Mouse (Mus musculus): Measurements from ENCODE around the gene BC048679. TPM values are rescaled to one million over a fixed set of nuclear protein-coding genes. Genes with fewer than 3 reads are reported as not detected.

BC048679 gene
- total RNA-seq (2021), result not detected
- long read RNA-seq, experiment 1, result 0 reads
- long read RNA-seq, experiment 2, result 0 reads

DNA sequence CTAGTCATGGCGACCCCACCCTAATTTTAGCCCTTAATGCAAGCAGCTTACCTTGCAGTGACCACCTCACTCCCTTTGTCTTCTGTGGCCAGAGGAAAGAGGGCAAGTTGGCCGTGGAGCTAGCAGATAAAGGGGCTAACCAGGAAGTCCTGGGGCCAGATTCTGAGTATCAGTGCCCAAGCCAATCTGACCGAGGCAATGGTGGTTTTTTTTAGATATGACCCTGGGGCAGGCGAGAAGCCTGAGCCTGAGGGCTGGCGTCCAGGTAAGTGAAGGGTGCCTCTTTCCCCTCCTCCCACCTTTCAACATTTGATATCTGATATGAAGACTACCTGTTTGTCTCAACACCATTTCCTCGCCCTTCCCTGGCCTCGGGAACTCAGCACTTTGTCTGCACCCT is at the start of gene BC048679:
Gene BC048679 (minus strand): TSS at position 101 of the 400 bp plus-strand sequence.
- DNase-seq (ENCODE audit: low spot score in 2 of 2), result no peak

DNA sequence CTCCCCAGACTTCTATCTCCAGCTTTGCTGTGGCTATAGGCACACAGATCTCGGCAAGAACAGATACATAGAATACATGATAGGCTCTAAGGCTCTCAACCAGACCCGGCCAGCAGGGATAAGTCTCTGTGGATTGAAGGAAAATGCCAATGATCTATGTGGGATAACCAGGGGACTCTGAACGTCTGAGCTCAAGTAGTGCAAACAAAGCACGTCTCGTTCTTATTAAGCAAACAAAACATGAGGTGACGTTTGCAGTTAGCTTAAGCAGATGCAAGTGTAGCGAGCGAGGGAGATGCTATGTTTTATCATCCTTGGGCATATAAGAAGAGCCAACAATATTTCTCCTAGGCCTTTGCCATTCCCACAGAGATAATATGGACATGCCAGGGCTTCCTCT is 44.9 kb upstream of the BC048679 start:
- DNase-seq (ENCODE audit: low spot score in 2 of 2), result no peak

DNA sequence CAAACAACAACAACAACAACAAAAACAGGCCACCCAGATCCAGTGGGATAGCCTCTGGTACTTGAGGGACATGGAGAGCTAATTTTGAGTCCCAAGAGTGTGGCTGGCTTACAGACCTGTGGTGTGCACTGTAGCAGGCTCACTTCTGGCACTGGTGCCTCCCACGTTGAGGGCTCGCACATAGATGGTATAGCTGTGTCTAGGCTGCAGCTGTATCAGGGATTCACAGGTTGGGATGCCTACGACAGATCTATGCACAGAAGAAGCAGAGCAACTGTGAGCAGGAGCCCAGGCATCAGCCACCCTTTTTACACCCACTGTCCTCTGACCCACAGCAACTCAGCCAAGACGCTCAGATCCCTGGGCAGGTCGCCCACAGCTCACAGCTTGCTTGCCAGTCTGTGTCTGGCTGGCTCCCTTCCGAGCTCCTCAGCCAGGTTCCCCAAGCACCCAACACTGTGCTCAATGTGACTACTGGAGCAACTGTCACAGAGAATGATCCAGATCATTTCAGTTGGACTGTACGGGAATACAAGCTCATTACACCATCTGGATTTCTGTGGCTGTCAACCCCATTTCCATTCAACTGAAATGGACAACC is 43.9 kb upstream of the BC048679 start:
- DNase-seq (ENCODE audit: low spot score in 2 of 2), result no peak

DNA sequence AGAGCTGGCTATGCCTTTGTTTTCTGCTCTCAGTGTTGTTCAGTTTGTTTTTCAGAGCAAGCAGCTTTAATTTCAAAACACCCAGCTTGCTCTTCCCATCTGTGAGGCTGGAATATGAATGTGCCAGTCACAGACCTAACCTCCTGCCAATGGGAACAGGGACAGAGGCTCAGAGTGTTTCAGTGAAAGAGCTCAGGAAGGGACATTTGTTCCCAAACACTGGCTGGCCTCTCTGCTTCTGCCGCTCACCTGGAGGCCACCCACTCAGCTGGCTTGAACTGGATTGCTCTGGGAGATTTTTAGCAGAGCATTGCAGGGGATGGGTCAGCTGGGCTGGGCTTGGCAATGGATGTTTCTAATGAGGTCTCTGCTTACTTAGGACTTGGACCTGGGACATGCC is 42.9 kb upstream of the BC048679 start:
- DNase-seq (ENCODE audit: low spot score in 2 of 2), result no peak

DNA sequence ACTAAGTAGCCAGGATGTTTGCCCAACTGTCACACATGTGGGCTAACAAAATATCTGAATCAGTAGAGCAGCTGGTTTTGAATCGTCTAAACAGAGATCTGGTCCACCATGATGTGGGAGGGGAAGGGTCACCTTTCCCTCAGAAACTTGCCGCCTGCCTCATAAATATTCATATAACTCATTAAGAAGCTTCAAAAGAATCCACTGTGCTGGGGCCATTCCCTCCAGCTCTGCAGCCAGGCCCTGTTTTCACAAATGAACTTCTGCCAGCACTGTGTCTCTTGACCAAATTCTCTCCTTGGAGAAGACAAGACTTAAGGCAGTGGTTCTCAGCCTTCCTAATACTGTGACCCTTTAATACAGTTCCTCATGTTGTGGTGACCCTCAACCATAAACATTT is 41.5 kb upstream of the BC048679 start:
- no peak for DNase-seq (ENCODE audit: low spot score in 2 of 2)

DNA sequence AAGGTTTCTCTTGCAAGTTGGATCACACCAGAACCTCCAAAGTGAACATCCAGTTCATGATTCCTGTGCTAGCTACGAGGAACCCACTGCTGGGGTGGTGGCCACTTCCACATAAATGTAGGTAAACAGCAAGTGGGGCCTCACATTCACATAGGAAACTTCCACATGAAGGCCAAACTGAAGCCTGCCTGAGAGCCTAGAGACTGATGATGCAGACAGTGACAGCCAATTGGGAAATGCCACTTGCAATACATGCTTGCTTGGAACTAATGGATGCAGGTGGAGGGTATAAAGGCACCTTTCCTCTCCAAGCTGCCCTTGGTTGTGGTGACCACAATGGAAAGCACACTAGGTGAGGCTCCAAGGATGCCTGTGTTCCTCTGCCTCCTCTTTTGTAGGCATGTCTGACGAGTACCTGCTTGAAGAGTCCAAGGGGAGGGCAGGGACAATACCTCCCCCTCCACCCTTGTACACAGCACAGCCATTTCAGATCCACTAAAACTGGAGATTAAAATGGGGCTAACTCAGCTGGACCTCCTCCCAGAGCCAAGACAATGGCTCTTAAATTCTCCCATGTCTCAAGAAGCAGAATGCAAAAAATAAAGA is 40.1 kb upstream of the BC048679 start:
- no peak for DNase-seq (ENCODE audit: low spot score in 2 of 2)

DNA sequence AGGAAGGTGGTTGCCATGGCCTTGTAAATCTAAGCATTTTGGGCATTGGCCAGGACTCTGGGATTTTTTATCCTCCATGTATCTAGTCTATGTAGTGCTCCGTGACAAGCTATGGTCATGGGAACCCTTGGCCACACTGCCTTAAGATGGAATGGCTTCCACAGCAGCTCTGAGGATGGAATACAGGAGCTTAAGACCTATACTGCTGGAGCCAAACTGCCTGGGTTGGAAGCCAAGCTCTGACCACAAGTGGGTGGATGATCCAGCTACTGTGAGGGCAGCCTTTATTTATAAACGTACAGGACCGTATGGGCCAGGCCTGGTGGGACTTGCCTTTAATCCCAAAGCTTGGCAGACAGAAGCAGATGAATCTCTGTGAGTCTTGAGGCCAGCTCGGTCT is 38.4 kb upstream of the BC048679 start:
- DNase-seq (ENCODE audit: low spot score in 2 of 2), result no peak

DNA sequence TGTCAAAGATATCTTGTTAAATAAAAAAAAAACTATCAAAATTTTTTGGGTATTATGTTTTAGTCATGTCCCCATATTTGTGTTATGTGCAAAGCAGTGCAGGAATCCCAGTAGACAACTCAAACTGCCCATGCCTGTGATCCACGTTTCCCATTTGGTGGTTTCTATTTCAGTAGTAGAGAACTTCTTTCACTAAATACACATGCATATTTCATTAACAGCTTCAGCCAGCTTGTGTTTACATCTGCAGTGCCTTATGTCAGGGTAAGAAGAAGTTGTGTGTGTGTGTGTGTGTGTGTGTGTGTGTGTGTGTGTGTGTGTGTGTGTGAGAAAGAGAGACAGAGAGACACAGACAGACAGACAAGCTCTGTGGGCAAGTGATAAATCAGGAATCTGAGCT is 33.4 kb upstream of the BC048679 start:
- no peak for DNase-seq (ENCODE audit: low spot score in 2 of 2)

DNA sequence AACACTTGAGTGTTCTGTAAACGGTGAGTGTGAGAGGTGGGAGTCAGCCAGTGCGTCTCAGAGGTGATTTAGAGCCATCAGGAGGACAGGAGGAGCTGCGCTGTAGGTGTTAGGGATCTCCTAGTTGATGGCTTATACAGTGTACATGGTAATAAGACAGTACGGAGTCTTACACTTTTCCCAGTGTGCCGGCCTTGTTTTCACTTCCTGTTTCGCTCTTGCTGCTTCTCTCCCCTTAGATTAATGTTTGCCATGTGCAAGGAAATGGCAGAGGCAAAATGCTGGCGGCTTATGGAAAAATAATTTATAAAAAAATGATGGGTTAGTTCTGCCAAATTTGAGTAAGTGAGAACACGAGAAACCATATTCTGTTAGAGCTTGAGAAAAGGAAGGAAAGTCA is 30.8 kb upstream of the BC048679 start:
- DNase-seq (ENCODE audit: low spot score in 2 of 2), result no peak

DNA sequence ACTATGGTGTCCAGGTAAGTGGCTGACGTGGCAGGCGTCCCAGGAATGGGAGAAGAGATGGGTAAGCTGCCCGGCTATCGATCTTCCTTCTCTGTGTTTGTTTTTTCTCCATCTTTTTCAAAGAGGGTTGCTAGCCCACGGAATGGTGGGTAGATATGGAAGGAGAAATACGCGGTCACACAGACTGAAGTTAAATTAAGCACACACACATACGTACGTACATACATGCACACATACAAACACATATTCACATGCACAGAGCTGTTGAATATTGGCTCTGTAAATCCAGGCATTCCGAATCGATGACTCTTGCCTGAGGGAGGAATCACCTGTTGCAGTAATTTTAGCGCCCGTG is 25.6 kb upstream of the BC048679 start:
- DNase-seq (ENCODE audit: low spot score in 2 of 2), result no peak

DNA sequence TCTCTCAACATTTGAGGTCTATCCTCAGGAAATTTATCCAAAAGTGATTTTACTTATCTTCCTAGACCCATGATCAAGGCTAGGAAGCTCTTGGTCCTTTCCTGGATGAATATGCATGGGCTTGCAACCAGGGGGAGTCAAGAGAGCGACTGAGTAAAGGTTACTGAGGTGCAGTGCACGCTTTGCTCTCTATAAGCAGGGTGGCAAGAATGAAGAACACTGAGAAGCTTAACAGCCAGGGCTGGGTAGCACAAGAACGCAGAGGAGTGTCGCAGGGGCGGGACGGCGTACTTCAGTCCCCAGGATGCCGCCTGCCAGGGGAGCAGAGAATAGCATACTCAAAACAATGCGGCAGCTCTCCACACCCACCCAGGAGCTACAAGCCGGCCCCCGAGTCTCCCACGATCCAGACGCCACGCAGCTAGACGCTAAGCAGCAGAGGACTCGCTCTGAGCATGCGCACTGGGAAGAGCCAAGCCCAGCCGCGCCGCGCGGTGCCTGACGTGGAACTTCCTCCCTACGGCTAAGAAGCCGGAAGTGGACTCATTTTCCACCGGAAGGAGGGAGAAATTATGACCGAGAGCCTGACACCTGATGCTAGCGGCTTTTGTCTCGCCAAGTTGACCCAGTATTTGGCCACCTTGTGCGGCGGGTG is 25.1 kb upstream of the BC048679 start:
- DNase-seq (ENCODE audit: low spot score in 2 of 2), result peak; percentile 61 to 70

DNA sequence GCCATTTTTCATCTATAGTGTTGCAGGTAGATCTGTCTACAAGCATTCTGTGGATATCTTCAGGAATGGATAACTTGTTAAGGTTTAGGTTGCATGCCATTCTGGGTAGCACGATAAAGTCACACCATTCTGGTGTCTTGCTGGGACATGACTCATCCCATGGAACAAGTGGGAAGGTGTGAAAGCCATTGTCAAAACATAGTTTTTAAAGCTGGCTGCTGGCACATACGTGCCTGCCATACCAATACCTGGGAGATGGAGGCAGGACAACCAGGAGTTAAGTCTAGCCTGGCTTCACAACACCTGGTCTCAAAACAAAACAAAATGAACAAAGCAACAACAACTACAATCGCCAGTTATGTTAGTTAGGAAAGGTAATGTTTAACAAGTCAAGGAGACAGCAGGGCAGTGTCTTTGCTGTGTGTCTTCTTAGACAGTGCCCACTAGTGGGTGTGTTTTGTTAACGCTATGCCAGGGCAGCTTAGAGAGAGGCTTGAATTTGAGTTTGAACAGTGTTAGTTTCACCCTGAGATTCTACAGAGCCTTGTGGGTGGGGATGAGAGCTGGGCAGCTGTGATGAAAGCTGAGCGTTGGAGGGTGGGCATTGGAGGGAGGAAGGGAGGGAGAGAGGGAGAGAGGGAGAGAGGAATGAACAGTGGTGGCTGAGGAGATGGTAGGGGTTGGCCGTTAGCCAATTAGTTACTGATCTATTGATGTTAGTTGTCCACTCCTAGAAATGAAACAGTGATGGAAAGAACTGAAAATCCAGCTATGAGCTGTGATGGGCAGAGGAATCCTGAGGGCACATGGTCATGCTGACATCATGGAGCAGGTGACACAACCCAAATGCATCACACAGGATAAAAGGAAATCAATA is 18.3 kb upstream of the BC048679 start:
- DNase-seq (ENCODE audit: low spot score in 2 of 2), result no peak

DNA sequence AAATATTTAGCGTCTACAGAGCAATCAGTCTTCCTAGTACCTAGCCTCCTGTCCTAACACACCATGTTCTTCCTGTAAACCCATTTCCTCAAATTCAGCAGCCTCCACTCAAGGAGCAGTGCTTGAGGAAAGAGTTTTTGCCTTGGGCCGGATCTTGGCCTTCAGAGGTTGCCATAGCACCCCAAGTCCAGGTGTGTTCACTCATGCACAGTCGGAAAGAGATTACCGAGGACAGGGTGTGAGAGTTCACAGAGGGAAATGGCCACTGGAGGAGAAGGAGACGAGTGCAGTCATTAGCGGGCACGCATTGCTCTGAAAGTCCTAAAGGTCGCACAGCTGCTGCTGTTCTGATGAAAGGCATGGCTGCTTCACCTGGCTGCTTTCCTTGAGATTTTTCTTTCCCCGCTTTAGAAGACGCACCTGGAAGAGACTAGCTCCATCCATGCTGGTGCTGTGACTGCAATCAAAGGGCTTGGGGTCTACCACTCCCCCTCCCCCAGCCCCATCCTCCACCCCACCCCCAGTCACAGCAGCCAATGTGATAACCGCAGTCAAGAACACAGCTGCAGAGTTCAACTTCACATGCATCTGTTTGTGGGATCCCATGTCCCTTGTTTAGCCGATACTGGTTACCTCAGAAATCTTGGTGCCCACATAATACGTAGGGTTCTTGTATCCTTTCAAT is 17.0 kb upstream of the BC048679 start:
- DNase-seq (ENCODE audit: low spot score in 2 of 2), result no peak

DNA sequence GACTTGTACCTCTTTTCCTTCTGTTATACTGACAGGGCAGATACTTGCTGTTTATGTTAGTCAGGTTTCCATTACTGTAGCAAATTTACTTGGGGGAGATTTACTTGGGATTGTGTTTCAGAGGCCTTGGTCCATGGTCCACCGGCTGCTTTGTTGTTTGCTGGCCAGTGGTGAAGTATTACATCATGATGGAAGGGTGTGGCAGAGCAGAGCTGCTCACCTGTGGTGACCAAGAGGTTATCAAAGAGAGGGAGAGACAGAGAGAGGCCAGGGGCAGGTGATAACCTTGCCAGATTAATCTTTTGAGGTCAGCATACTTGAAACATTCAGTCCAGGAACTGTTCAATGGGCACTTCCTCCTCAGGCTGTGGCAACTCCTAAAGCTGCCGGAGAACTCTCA is 3.0 kb upstream of the BC048679 start:
- DNase-seq (ENCODE audit: low spot score in 2 of 2), result no peak

DNA sequence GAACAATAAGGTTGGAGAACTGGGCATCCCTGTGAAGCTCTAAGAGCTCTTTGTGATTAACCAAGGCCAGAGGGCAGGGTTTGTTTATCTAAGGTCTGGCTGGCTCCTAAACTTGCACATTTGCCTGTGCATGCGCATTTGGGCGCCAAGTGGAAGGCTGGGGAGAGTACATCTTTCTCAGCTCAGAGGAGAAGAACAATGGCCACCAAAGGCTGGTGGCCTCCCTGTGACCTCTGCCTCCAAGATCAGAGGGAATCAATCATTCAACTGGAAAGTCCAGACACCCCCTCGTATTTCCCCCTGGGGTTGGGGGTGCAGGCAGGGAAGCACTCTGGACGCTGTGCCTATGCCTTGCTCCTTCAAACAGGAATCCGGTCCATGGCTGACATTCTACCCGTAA is 910 bp downstream of the BC048679 start:
- DNase-seq (ENCODE audit: low spot score in 2 of 2), result no peak

DNA sequence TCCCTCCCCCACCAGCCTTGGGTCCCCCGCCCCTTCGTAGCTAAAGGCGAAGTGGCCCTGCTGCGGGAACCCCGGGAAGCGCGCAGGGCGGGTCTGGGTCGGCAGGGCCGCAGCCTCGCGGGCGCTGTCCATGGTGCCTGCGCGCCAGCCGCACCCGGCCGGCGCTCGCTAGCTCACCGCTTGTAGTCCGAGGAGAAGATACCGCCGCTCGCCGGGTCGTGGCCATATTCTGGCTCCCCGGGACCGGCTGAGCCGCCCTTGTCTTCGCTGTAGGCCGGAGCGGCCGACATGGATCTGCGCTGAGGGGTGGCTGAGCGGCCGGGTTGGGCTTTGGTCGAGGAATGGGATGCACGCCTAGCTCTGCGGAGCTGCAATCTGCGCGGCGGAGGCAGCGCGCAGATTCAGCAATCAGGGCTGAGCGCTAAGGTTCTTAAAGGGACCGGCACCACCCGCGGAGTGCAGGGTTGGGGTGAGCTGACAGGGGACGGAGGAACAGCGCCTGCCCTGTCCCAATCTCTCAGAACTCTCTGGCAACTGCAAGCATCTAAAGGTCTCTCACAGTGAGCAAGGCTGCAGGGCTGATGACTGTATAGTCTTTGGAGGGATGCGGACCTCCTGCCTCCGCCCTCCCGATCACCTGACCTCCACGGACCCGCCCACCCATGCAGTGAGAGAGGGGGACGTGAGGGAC is 4.6 kb downstream of the BC048679 start, which contains the start of gene Ap3b2:
Gene Ap3b2 (minus strand): TSS at position 595 of the 691 bp plus-strand sequence.
- peak; percentile 35 to 49 for DNase-seq (ENCODE audit: low spot score in 2 of 2)

DNA sequence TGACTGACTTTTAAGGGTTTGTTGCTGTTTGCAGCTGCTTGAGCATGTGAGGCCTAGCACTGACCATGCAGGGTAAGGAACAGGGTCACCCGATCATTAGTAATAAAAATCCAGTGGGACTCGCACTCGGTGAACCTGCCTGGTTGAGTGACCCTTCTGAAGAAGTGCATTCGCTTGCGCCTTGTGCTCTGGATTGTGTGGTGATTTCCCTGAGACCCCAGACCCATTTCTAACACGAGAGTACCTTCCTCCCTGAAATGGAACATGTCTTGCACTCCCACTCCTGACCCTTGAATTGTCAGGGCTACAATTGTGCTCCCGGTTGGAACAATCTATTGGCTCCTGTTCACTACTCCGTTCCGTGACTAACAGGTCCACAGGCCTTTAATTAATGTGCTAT is 5.5 kb downstream of the BC048679 start:
- no peak for DNase-seq (ENCODE audit: low spot score in 2 of 2)

DNA sequence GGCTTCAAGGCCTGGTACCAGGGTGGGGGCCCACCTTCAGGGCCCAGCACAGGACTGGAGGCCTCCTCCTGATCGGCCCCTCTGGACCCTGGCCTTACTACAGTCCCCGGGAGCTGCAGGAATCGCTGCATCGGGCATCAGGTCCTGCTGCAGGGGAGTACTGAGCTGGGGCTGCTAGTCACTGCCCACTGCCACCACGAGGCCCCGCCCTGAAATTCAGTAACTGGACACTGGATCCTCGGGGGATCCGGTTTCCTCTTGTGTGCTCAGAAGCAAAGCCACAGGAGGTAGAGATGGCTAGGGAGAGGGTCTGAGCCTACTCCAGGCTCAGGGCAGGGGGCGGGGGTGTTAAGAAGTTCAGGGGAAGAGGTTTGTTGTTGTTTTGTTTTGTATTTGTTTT is 8.4 kb downstream of the BC048679 start:
- DNase-seq (ENCODE audit: low spot score in 2 of 2), result no peak

DNA sequence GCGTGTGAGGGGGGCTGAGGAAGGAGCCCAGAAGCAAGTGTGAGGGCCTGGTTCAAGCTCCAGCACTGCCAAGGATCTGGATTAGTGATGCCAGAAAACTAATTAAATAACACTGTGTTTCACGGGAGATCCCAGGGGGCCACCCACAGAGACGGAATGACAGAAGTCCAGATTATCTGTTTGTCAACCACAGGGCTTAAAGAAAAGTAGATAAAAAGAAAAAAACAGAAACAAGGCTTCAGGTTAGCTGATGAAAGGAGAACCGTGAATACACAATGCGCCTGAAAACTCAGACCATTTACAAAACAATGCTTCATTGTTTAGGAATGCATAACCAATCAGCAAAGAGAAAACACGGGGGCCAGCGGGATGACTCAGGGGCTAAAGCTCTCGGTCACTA is 17.3 kb downstream of the BC048679 start:
- DNase-seq (ENCODE audit: low spot score in 2 of 2), result no peak

DNA sequence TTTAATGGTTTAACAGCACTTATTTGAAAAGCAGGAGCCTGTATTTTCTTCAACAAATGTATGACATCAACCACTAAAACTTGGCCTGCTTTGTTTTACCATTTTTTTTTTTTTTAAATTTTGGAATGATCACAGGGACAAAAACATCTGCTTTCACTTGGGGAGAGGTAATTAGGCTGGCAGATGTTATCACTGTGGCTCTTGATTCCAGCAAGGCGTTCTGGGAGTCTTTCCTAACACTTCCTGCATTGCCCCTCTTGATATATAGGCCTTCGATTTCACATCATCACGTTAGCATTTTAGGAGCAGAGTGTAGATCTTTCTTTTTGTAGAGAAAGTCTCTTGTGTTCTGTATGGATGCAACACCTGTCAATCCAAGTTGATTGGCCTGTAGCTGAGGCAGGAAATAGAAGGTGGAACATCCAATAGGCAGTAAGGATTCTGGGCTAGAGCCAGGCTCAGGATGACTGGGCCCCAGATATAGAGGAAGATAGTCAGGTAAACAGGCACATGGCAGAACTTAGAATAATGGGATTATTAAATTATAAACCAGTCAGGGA is 18.5 kb downstream of the BC048679 start:
- DNase-seq (ENCODE audit: low spot score in 2 of 2), result no peak

Measured in adrenal gland, postnatal 4 days (tissue).